Mouse (Mus musculus) midbrain, postnatal 0 days (tissue): ENCODE measurements at regions not wholly inside any gene's neighbourhood (a gene's known extent, or its start where the extent isn't known, plus 50 kb on each side); places are given as distances from the start of the nearest gene placed in this dataset.
A peak's percentile ranks its signal among the peaks of the same experiment; 100 is the strongest.

Experiments used
- ATAC-seq: fragments of 200-750 bp; cut with Nextera tagmentation; 2 replicates; pipeline ENCODE4 v1.8.0; 2017; ENCODE audit warnings: moderate number of reproducible peaks, mild to moderate bottlenecking, moderate TSS enrichment, moderate library complexity; ENCODE audit not compliant: low FRiP score
- DNase-seq: peaks from one replicate; pipeline ENCODE4 v3.0.0-alpha.2; 2015; ENCODE audit warnings: low spot score
- H3K27ac ChIP-seq: fragments of 300-500 bp; sonication (generic); 2 replicates; pipeline ENCODE4 v1.5.1; 2014; ENCODE audit warnings: low read depth, mild to moderate bottlenecking, low read length, mixed read lengths
- H3K27me3 ChIP-seq: fragments of 300-500 bp; sonication (generic); 2 replicates; pipeline ENCODE4 v1.6.1; 2014; ENCODE audit warnings: low read length, control low read depth, mixed read lengths; ENCODE audit not compliant: insufficient read depth
- H3K36me3 ChIP-seq: fragments of 300-500 bp; sonication (generic); 2 replicates; pipeline ENCODE4 v1.6.1; 2014; ENCODE audit warnings: low read length, control low read depth, mixed read lengths; ENCODE audit not compliant: insufficient read depth
- H3K4me1 ChIP-seq: fragments of 300-500 bp; sonication (generic); 2 replicates; pipeline ENCODE4 v1.6.1; 2014; ENCODE audit warnings: mild to moderate bottlenecking, control low read depth, antibody characterized with exemption, low read length, mixed read lengths; ENCODE audit not compliant: insufficient read depth
- H3K4me2 ChIP-seq: fragments of 300-500 bp; sonication (generic); 2 replicates; pipeline ENCODE4 v1.6.1; 2014; ENCODE audit warnings: low read depth, mild to moderate bottlenecking, low read length, mixed read lengths; ENCODE audit not compliant: poor library complexity, severe bottlenecking
- H3K4me3 ChIP-seq: fragments of 300-500 bp; sonication (generic); 2 replicates; pipeline ENCODE4 v1.5.1; 2014; ENCODE audit warnings: low read depth, mild to moderate bottlenecking, low read length, moderate library complexity
- H3K9ac ChIP-seq: fragments of 300-500 bp; sonication (generic); replicated peaks from 2 replicates; pipeline ENCODE4 v1.6.1; 2014; ENCODE audit warnings: mild to moderate bottlenecking, low read length, moderate library complexity, mixed read lengths; ENCODE audit not compliant: poor library complexity, severe bottlenecking
- H3K9me3 ChIP-seq: fragments of 300-500 bp; sonication (generic); 2 replicates; pipeline ENCODE4 v1.6.1; 2016; ENCODE audit warnings: low read length, control low read depth
- CTCF ChIP-seq: IDR thresholded peaks from 2 replicates; pipeline ENCODE4 v1.5.1; 2016; ENCODE audit warnings: antibody characterized with exemption, mild to moderate bottlenecking
- WGBS: fragments of 180-500 bp; shearing (Covaris S2); extraction: QIAGEN DNeasy Blood & Tissue Kit; methylation state at CpG from one replicate; pipeline ENCODE4 v1.1.7; 2014; 5-methylcytosine and 5-hydroxymethylcytosine counted together

- Histone ChIP-seq H3K27me3 (no peaks in the 10 kb centered on the region), H3K4me2 (no peak overlapping the region), H3K9me3 (no peaks in the 10 kb centered on the region), H3K9ac (no peak overlapping the region), H3K4me1 (no peaks in the 10 kb centered on the region), H3K27ac (no peak overlapping the region), H3K4me3 (no peak overlapping the region), H3K36me3 (no peaks in the 10 kb centered on the region)
- 61% methylated on average over 2 of the region's 2 CpGs for WGBS
- ATAC-seq (no peak), DNase-seq (peak; percentile 9)
- no peak for TF ChIP-seq CTCF
Observed at GRCm38 (mm10) chr10:115749844-115750243, 66.8 kb upstream of the Tspan8 start.

- no peaks in the 10 kb centered on the region for H3K9me3 ChIP-seq
- TF ChIP-seq CTCF = no peak
- no peak overlapping the region for H3K9ac ChIP-seq
- H3K36me3 ChIP-seq = no peaks in the 10 kb centered on the region
- no peak overlapping the region for H3K27ac ChIP-seq
- no peaks in the 10 kb centered on the region for H3K4me1 ChIP-seq
- no peak; the same call in 1 of the 2 replicates for ATAC-seq
- 63% methylated on average over 5 of the region's 5 CpGs for WGBS
- no peak for DNase-seq
- no peak overlapping the region for H3K4me3 ChIP-seq
- H3K27me3 ChIP-seq = no peaks in the 10 kb centered on the region
- H3K4me2 ChIP-seq = no peak overlapping the region
Observed at GRCm38 (mm10) chr10:115750250-115750649, 66.4 kb upstream of the Tspan8 start.

- Histone ChIP-seq H3K27me3 (no peaks in the 10 kb centered on the region), H3K36me3 (no peaks in the 10 kb centered on the region), H3K9me3 (no peaks in the 10 kb centered on the region), H3K4me2 (no peak overlapping the region), H3K4me3 (no peak overlapping the region), H3K4me1 (no peaks in the 10 kb centered on the region), H3K9ac (no peak overlapping the region), H3K27ac (no peak overlapping the region)
- WGBS = 70% methylated on average over 1 of the region's 1 CpGs
- TF ChIP-seq CTCF = no peak
- DNase-seq (no peak), ATAC-seq (no peak)
Observed at GRCm38 (mm10) chr10:115758667-115759066, 58.0 kb upstream of the Tspan8 start.
